Mouse (Mus musculus) intestine, embryonic 16.5 days (tissue): ENCODE measurements at regions not wholly inside any gene's neighbourhood (a gene's known extent, or its start where the extent isn't known, plus 50 kb on each side); places are given as distances from the start of the nearest gene placed in this dataset.

Experiments
- ATAC-seq: fragments of 200-750 bp; cut with Nextera tagmentation; 2 replicates; pipeline ENCODE4 v1.8.0; 2017; ENCODE audit warnings: moderate TSS enrichment, moderate library complexity
- H3K27ac ChIP-seq: fragments of 300-500 bp; sonication (generic); 2 replicates; pipeline ENCODE4 v1.5.1; 2014; ENCODE audit warnings: mild to moderate bottlenecking, low read length
- H3K27me3 ChIP-seq: fragments of 300-500 bp; sonication (generic); replicated peaks from 2 replicates; pipeline ENCODE4 v1.6.1; 2014; ENCODE audit warnings: low read length, control low read depth, mixed read lengths; ENCODE audit not compliant: control insufficient read depth, insufficient read depth
- H3K36me3 ChIP-seq: fragments of 300-500 bp; sonication (generic); 2 replicates; pipeline ENCODE4 v1.6.1; 2014; ENCODE audit warnings: low read length, control low read depth; ENCODE audit not compliant: control insufficient read depth, insufficient read depth
- H3K4me1 ChIP-seq: fragments of 300-500 bp; sonication (generic); 2 replicates; pipeline ENCODE4 v1.6.1; 2014; ENCODE audit warnings: low read length, control low read depth, mixed read lengths; ENCODE audit not compliant: control insufficient read depth, insufficient read depth
- H3K4me2 ChIP-seq: fragments of 300-500 bp; sonication (generic); 2 replicates; pipeline ENCODE4 v1.6.1; 2014; ENCODE audit warnings: low read depth, low read length, control low read depth
- H3K4me3 ChIP-seq: fragments of 300-500 bp; sonication (generic); 2 replicates; pipeline ENCODE4 v1.5.1; 2014; ENCODE audit warnings: mild to moderate bottlenecking, low read length
- H3K9ac ChIP-seq: fragments of 300-500 bp; sonication (generic); 2 replicates; pipeline ENCODE4 v1.6.1; 2014; ENCODE audit warnings: low read depth, low read length
- H3K9me3 ChIP-seq: fragments of 300-500 bp; sonication (generic); 2 replicates; pipeline ENCODE4 v1.6.1; 2016; ENCODE audit warnings: low read length, control low read depth; ENCODE audit not compliant: control insufficient read depth
- WGBS: fragments of 180-500 bp; shearing (Covaris S2); extraction: QIAGEN DNeasy Blood & Tissue Kit; methylation state at CpG from one replicate; pipeline ENCODE4 v1.1.7; 2014; 5-methylcytosine and 5-hydroxymethylcytosine counted together

- H3K4me2 ChIP-seq = no peak overlapping the region
- no peak for ATAC-seq
- H3K4me3 ChIP-seq = no peak overlapping the region
- no peak overlapping the region for H3K9ac ChIP-seq
- H3K9me3 ChIP-seq = no peaks in the 10 kb centered on the region
- 62% methylated on average over 8 of the region's 8 CpGs for WGBS
- no peaks in the 10 kb centered on the region for H3K27me3 ChIP-seq
- no peak overlapping the region for H3K27ac ChIP-seq
- no peaks in the 10 kb centered on the region for H3K36me3 ChIP-seq
- H3K4me1 ChIP-seq = no peaks in the 10 kb centered on the region
These were observed 148.1 kb upstream of the Atp1b1 start for GRCm38 (mm10) chr1:164606141-164606754.

- Histone ChIP-seq H3K4me2 (no peak overlapping the region), H3K9ac (no peak overlapping the region), H3K4me3 (no peak overlapping the region), H3K27me3 (no peaks in the 10 kb centered on the region), H3K9me3 (no peaks in the 10 kb centered on the region), H3K27ac (no peak overlapping the region), H3K36me3 (no peaks in the 10 kb centered on the region), H3K4me1 (no peaks in the 10 kb centered on the region)
- no peak for ATAC-seq
- 73% methylated on average over 3 of the region's 3 CpGs for WGBS
These were observed 145.3 kb upstream of the Atp1b1 start for GRCm38 (mm10) chr1:164603433-164603832.

GRCm38 (mm10) chr1:164602568-164602967 lies 144.4 kb upstream of the Atp1b1 start:
- 91% methylated on average over 5 of the region's 5 CpGs for WGBS
- no peak overlapping the region for H3K27ac ChIP-seq

DNA sequence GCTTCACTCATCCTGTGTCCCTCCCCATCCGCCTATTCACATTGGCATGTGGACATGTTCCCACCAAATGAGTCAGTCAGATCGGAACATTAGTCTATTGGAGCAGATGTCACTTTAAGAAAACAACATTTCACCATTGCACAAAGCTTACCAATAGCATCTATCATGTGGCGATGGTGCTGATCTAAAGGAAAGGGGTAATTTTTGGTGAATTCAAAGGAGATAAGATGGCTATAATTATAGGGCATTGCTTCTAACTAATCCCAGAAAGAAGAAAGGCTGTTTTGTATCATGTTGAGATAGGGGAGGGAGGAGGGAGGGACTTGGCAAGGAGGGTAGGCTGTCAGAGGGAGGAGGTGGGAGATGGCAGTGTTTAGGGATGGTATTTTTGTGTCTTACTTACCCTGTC lies 132.1 kb upstream of the Atp1b1 start:
- 85% methylated on average over 3 of the region's 3 CpGs for WGBS
- Histone ChIP-seq H3K27ac (no peak overlapping the region), H3K4me3 (no peak overlapping the region), H3K27me3 (no peaks in the 10 kb centered on the region), H3K4me1 (0 out of 2 replicates have a peak, but pooled peaks cover 2% of the 10 kb centered on the region), H3K9me3 (no peaks in the 10 kb centered on the region), H3K4me2 (no peak overlapping the region), H3K36me3 (no peaks in the 10 kb centered on the region), H3K9ac (no peak overlapping the region)
- ATAC-seq = no peak

More at GRCm38 (mm10) chr1:164602568-164602967, 144.4 kb upstream of the Atp1b1 start:
- no peaks in the 10 kb centered on the region for H3K4me1 ChIP-seq
- no peaks in the 10 kb centered on the region for H3K36me3 ChIP-seq
- H3K4me2 ChIP-seq = no peak overlapping the region
- no peak overlapping the region for H3K9ac ChIP-seq
- no peaks in the 10 kb centered on the region for H3K9me3 ChIP-seq
- no peak overlapping the region for H3K4me3 ChIP-seq
- no peaks in the 10 kb centered on the region for H3K27me3 ChIP-seq
- no peak for ATAC-seq

DNA sequence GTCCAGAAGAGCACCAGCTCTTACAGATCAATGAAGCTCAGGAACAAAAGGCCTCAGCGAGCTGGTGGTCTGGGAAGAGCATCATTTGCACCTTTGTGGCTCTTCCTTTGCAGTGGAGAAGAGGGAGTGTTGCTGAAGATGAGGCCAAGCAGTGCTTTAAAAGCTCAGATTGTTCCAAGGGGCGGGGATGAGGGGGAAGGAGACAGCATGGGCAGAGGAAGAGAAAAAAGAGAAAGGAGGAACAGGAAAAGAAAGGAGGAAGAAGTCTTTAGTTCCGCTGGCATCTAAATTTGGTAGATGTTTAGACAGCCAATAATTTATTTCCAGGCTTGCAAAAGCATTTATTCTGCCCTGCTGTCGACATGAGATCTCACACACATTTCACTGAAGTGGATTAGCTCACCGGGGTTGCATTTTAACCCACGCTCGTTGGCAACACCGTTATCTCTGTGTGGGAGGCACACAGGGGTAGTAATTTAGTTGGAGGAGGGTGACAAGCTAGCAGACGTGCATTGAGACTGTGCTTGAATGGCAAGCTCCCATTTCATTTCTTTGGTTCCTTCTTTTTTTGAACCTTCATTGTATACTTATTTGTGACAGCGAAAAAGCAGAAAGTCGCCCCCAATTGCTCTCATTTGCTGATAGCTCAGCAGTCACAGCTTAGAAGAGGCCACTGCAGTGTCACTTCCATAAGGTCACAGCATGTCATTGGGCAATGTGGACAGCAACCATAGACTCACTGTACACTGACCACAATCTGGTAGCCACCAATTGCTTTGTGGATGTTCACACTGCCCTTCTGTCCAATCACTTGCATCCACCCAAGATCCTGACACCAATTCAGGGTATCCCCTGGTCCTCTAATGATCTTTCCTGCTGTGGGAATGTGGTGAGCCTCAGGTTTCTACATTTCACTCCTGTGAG lies 128.2 kb upstream of the Atp1b1 start:
- H3K27me3 ChIP-seq = no peaks in the 10 kb centered on the region
- no peaks in the 10 kb centered on the region for H3K36me3 ChIP-seq
- H3K9ac ChIP-seq = no peak overlapping the region
- H3K4me3 ChIP-seq = no peak overlapping the region
- H3K4me1 ChIP-seq = 0 out of 2 replicates have a peak, but pooled peaks cover 2% of the 10 kb centered on the region
- 41% methylated on average over 11 of the region's 11 CpGs for WGBS
- no peak overlapping the region for H3K27ac ChIP-seq
- H3K9me3 ChIP-seq = no peaks in the 10 kb centered on the region
- no peak overlapping the region; the same call in 1 of the 2 replicates for H3K4me2 ChIP-seq
- ATAC-seq = no peak

DNA sequence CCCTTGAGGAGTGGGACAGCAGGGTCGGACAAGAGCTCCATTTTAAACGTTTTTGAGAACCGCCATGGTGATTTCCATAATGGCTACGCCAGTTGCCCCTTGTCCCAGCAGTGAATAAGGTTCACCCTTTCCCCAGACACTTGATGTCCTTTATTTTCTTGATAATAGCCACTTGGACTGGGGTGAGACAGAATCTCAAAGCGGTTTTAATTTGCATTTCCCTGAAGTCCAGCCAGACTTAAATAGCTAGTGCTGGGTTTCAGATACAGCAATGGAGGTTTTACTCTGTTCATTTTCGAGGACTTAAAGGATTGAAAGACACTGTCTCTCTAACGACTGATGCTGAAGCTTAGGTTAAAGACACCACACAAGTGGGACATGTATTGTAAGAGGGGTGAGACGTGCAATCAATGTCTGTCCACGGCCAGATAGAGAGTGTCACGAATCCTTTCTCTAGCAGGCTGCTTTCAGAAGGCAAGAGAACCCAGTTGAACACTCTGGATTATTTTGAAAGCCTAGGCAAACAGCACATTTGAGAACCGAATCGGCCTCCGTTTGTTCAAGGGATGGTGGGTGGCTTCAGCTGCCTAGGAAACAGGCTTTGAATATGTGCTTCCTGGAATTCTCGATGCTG lies 118.8 kb upstream of the Atp1b1 start:
- no peak for ATAC-seq
- no peak overlapping the region for H3K4me2 ChIP-seq

DNA sequence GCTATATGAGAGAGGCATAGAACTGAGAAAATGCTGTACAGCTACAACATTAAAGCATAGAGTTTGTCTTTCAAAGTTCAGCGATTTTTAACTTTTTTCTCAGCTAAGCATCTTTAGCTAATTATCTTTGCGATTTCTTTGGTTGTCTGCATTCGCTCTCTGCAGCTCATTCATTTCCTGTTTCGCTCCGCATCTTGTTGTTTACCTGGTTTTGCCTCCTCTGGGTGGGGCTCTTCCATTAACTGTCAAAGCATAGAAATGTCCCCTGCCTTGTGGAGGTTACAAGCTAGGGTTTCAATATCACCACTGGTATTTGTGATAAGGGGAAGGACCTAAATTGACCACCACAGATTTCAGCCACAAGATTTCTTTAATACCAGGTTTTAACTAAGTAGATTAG lies 115.5 kb upstream of the Atp1b1 start:
- no peak overlapping the region for H3K4me2 ChIP-seq
- 82% methylated on average over 5 of the region's 5 CpGs for WGBS
- ATAC-seq = no peak

More for the DNA sequence above, 118.8 kb upstream of the Atp1b1 start:
- Histone ChIP-seq H3K36me3 (no peaks in the 10 kb centered on the region), H3K27ac (no peak overlapping the region), H3K4me3 (no peak overlapping the region), H3K27me3 (no peaks in the 10 kb centered on the region), H3K9ac (no peak overlapping the region), H3K4me1 (no peaks in the 10 kb centered on the region), H3K9me3 (no peaks in the 10 kb centered on the region)
- WGBS = 69% methylated on average over 14 of the region's 14 CpGs

DNA sequence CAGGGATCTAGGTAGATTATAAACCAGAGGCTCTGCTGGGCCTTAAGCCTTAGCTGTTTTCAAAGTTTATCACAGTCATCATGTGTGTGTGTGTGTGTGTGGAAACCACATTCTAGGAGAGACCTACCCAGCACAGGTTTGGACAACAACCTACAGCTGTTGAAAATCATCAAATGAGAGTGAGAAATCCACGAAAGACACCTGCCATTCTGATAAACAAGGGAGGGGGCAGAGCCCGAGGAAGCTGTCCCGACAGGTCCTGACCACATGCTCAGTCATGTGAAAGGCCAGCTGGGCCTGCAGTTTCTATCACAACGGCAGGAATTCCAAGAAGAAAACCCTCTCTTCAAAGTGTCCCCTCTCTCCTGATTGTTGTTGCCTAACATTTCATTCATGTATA lies 114.0 kb upstream of the Atp1b1 start:
- H3K9ac ChIP-seq = no peak overlapping the region
- no peaks in the 10 kb centered on the region for H3K9me3 ChIP-seq
- no peaks in the 10 kb centered on the region for H3K4me1 ChIP-seq
- WGBS = 37% methylated on average over 4 of the region's 4 CpGs
- H3K4me2 ChIP-seq = no peak overlapping the region
- ATAC-seq = no peak
- H3K4me3 ChIP-seq = no peak overlapping the region
- no peaks in the 10 kb centered on the region for H3K36me3 ChIP-seq
- H3K27ac ChIP-seq = no peak overlapping the region
- no peaks in the 10 kb centered on the region for H3K27me3 ChIP-seq

More for the DNA sequence above, 115.5 kb upstream of the Atp1b1 start:
- no peaks in the 10 kb centered on the region for H3K27me3 ChIP-seq
- no peaks in the 10 kb centered on the region for H3K4me1 ChIP-seq
- H3K9me3 ChIP-seq = no peaks in the 10 kb centered on the region
- no peaks in the 10 kb centered on the region for H3K36me3 ChIP-seq
- no peak overlapping the region for H3K9ac ChIP-seq
- H3K4me3 ChIP-seq = no peak overlapping the region
- H3K27ac ChIP-seq = no peak overlapping the region

DNA sequence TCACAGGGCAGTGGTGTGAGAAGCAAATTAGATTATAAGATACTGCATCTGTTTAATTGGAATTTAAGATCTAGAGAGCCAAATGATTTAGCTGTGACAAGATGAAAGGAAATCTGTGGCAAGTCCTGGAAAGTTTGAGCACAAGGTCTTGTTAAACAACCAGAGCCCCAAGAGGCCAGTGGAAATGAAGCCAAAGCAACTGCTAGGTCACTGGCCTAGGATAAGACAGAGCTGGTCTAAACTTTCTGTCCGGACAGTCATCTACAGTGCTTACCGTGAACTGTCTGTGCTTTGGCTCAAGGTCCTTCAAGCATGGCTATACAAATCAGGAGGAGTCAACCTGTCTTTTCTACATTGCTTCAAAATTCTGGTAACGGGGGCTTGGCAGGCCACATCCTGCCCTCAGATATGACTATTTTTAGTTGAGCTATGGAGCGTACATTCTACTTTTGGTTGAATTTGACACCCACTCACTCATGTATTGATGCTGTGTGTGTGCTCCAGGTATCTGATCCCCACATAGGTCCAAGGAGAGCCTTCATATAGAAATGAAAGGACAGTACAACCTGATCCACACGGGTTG lies 113.4 kb upstream of the Atp1b1 start:
- ATAC-seq = no peak
- H3K9me3 ChIP-seq = no peaks in the 10 kb centered on the region
- H3K4me3 ChIP-seq = no peak overlapping the region
- 90% methylated on average over 5 of the region's 5 CpGs for WGBS
- H3K27ac ChIP-seq = no peak overlapping the region
- H3K9ac ChIP-seq = no peak overlapping the region
- H3K4me2 ChIP-seq = no peak overlapping the region
- no peaks in the 10 kb centered on the region for H3K36me3 ChIP-seq
- H3K27me3 ChIP-seq = no peaks in the 10 kb centered on the region
- H3K4me1 ChIP-seq = no peaks in the 10 kb centered on the region
